Mouse (Mus musculus): ENCODE results near the gene Bsdc1.
"Not testable (repeated sequence)": the region's sequence is repeated elsewhere in the genome, so short reads cannot be mapped to it uniquely, and the experiment has no call there.

Bsdc1 gene

DNA sequence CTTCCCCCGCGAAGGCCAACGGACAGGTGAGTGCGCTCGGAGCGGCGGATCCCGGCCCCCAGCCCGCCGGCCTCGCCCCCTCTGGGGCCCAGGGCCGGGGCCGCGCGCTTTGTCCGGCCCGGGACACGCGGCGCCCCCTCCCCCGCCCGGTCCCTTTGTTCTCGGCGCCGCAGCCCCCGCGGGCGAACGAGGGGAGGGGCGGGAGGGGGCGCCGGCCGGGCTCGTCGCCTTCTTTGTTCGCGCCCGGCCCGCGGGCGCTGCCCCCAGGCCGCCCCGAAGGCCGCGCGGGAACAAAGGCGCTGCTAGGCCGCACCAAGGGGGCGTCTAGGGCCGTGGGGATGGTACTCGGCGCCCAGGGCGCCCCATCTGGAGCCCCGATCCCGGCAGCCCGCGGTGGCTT lies 52.5 kb downstream of the Bsdc1 start:
- DNase-seq: no peak

DNA sequence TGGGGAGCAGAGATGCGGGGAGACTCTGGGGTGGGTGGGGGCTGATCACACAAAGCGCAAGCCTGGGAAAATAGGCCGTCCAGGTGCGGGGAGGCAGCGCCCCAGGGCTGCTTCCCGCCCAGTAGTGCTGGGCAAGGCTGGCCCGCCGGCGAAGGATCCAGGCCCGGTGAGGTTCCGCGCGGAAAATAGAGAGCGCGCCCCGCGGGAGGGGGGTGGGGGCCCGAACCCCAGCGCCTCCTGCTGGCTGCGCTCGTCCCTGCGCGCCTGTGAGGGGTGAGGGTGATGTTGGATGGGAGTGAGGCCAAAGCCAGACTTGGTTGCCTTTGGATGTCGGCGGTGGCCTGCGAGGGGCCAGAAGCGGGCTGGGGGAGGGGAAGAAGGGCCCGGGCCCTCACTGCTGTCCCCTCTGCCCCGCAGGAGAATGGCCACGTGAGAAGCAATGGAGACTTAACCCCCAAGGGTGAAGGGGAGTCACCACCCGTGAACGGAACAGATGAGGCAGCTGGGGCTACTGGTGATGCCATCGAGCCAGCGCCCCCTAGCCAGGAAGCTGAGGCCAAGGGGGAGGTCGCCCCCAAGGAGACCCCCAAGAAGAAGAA lies 53.0 kb downstream of the Bsdc1 start:
- DNase-seq: peak; percentile 28 to 45

DNA sequence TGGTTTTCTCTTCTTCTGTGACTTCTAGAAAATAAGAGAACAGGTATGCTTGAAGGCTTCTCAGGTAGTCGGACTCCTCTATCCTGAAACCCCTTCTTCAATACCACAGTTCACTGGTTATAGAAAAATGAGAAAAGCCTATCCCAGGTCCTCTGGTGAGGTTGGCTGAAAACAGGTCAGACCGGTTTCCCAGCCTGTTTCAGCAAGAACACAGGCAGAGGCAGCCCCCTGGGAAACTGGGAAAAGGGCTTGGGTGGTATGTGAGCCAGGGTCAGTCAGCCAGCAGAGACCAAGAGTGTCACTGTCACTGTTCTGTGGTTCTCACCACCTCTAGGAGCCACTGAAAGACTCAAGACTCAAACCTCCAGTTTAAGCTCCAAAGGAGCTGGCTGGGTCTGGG lies 55.5 kb downstream of the Bsdc1 start:
- no peak for DNase-seq

DNA sequence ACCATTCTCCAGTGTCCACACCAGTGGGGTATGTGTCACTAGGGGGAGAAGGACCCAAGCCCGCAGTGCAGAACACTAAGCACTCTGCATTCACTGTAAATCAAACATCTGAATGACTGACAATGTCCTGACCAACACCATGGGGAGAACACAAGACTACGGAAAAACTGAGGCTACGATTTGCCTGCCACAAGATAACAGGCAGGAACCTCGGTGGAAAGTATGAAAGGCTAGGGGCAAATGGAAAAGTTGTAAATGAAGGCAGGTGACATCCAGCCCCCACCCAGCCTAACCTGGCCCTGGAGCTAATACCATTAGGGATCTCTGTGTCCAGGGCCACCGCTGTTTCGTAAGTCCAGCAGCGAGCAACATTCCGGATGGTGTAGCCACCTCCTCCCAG lies 57.1 kb downstream of the Bsdc1 start:
- DNase-seq: no peak

DNA sequence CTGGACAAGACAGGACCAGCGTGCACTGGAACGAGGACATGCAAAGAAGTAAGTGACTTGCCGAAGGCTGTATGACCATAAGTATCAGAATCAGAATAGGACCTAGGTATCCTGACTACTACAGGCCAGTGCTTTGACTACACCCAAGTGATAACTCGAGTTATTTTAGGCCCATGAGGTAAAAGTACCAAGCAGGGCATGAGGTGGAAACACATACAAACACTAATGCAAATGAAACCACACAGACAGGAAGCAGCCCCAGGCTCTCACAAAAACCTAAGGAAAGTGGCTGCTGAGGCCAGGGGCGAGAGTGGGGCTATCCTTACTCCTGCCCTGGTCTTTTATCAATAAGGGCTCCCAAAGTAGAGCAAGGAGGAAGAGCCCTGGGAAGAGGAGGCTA lies 64.0 kb downstream of the Bsdc1 start:
- no peak for DNase-seq

DNA sequence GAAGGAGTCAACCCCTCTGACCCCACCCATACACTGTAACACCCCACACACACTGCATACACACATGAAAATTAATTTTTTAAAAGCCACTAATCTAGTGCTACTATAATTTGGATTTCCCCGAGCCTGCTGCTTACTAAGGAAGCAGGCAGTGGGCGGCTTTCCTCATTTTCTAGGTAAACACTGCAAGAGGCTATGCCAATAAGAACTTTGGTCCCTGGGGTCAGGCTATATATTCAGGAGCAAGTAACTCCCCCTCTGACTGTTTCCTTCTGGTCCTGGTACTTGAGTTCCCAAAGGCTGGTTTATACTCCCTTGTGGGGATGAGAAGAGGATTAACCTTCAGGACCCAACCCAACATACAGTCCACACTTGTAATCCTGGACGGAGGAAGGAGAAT lies 64.5 kb downstream of the Bsdc1 start:
- DNase-seq: no peak

DNA sequence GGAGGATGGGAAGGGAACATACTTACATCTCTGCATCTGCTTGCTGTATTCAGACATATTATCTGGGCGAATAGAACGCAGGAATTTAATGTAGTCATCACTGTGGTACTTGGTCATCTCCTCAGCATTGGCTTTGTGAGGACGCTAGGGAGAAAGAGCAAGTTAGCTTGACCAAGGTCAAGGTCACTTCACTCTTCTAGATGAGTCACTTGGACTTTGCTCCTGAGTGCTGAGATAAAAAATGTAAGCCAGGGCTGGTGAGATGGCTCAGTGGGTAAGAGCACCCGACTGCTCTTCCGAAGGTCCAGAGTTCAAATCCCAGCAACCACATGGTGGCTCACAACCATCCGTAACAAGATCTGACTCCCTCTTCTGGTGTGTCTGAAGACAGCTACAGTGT lies 67.5 kb downstream of the Bsdc1 start:
- not testable (repeated sequence) for DNase-seq

All from cerebellum, postnatal 25 days (tissue).